Mouse (Mus musculus): ENCODE measurements around the gene Tmem178b.
A peak's percentile ranks its signal among the peaks of the same experiment; 100 is the strongest.

Tmem178b gene

GRCm38 (mm10) chr6:40078353-40078752 is 205.3 kb downstream of the Tmem178b start:
- no peak for DNase-seq (ENCODE audit: low read depth, low spot score)

- no peak for DNase-seq (ENCODE audit: low read depth, low spot score)
Measured at GRCm38 (mm10) chr6:40083726-40084125, 210.7 kb downstream of the Tmem178b start.

DNA sequence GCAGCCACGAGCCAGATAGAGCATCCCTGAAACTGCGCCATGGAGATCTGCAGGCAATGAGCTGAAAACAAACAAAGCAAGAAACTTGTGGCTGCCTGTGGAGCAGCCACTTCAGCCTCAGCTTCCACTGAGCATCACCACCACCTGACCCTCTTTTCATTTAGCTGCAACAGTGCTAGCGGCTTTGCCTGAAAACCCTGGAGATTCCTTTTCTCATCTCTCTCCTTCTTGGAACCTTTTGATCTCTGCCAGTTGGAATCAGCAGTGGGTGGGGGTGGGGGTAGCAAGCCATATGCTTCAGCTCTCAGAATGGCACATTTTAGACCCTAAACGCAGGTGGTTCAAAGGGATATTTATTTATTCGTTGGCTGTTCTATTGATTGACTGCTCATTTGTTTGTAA is 218.2 kb downstream of the Tmem178b start:
- DNase-seq (ENCODE audit: low read depth, low spot score), result no peak

DNA sequence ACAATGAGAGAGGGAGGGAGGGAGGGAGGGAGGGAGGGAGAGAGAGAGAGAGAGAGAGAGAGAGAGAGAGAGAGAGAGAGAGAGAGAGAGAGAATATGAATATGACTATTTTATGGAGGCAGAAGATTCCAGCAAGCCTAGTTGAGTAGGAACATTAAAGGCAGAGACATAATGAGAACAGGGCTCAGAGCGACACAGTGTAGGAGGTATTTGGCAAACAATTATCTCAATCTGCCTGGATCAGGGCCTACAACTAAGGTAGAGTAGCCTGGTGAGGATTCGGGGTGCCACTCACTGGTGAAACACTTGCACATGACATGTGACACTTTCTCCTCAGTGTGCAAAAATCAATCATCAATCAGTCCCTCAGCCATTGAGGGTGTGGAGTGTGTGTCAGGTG is 225.4 kb downstream of the Tmem178b start:
- DNase-seq (ENCODE audit: low read depth, low spot score), result no peak

DNA sequence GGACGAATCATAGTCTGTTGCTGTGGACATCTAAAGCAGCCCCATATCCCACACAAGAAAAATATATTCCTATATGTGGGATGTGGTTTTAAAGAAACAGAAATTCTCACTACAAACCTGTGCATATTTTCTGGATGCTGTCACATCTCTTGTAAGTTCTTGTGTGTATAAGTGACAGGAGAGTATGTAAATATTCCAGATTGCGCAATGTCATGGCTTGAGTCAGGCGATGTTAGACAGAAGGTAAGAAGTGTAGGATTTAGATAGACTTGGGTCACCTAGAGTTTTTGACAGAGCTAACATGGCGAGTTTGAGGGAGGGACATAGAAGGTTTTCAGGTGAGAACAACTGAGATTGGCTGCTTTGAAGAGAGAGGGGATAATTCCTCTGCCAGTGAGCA is 228.7 kb downstream of the Tmem178b start:
- DNase-seq (ENCODE audit: low read depth, low spot score), result no peak

- DNase-seq (ENCODE audit: low read depth, low spot score), result no peak
Measured at GRCm38 (mm10) chr6:40102863-40103262, 229.8 kb downstream of the Tmem178b start.

- no peak for DNase-seq (ENCODE audit: low read depth, low spot score)
Measured at GRCm38 (mm10) chr6:40110029-40110428, 237.0 kb downstream of the Tmem178b start.

- no peak for DNase-seq (ENCODE audit: low read depth, low spot score)
Measured at GRCm38 (mm10) chr6:40110729-40111128, 237.7 kb downstream of the Tmem178b start.

DNA sequence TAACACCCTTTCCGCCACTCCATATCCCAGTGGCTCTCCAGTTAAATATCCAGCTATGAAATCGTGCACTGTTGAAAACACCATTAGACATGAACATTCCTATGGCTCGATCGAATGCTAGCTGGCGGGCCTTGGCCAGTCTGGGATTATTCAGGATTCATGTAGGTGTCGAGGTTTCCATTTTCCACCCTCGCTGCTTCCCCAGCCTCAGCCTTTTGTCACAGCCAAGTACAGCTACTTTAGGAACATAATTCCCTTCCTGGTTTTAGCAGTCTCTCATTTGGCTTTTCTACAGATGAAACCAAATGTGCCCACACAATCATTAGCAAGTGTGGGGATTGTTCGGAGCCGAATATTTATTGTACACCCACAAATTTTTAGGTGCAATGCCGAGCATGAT is 239.4 kb downstream of the Tmem178b start:
- no peak for DNase-seq (ENCODE audit: low read depth, low spot score)

DNA sequence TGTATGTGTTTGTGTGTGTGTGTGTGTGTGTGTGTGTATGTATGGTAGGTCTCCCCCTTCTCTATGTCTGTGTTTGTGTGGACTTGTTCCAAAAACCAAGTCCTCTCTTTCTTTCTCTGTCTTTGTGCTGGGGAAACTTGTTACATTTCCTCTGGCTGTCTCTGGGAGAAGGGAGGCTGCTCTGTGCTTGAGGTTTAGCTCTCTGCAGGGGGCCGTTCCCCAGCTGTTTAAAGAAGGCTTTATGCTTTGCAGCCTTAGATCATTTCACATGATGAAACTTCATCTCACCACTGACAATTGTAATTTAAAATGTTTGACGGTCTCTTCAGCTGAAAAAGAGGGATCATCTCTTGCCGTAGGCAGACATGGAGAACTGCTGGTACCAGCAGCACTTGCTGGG is 243.2 kb downstream of the Tmem178b start:
- no peak for DNase-seq (ENCODE audit: low read depth, low spot score)

DNA sequence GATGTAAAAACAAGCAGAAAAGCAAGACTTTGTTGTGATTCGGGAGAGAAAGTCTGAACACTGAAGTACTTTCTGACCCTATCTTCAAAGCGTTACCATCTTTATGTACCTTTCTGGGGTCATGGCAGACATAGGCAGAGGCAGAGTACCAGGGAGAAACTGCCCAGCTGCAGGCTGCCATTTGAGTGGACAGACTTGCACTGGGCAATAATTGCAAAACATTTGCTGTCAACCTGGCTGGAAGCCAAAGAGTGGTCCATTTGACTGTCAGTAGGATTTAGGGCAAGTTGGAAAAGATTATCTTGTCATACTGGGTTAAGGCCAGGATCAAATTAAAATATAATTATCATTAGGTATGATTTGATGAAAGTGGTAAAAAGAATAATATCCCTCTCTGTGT is 247.1 kb downstream of the Tmem178b start:
- no peak for DNase-seq (ENCODE audit: low read depth, low spot score)

- peak; percentile 39 for DNase-seq (ENCODE audit: low read depth, low spot score)
Measured at GRCm38 (mm10) chr6:40121494-40121893, 248.4 kb downstream of the Tmem178b start.

- no peak for DNase-seq (ENCODE audit: low read depth, low spot score)
Measured at GRCm38 (mm10) chr6:40123070-40123690, 250.1 kb downstream of the Tmem178b start.

DNA sequence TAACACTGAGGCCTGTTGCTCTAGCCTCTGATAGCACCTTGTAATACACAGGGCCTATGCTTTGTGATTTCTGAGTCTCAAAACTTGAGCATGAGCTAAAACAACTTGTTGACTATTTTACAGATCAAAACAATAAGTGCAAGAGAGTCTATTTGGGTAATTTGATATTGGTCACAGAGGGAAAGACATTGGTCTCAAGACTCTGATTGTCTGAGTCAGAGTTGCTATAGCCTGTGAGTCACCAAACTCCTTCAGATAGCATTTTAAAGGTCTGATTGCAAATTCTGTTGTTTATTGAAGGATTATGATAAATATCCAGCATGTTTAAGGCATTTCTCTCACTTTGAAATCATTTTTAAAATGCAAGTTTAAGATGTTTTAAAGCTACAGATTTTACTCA is 250.9 kb downstream of the Tmem178b start:
- DNase-seq (ENCODE audit: low read depth, low spot score), result no peak

GRCm38 (mm10) chr6:40128716-40129115 is 255.6 kb downstream of the Tmem178b start:
- no peak for DNase-seq (ENCODE audit: low read depth, low spot score)

GRCm38 (mm10) chr6:40131936-40132335 is 258.9 kb downstream of the Tmem178b start:
- no peak for DNase-seq (ENCODE audit: low read depth, low spot score)

DNA sequence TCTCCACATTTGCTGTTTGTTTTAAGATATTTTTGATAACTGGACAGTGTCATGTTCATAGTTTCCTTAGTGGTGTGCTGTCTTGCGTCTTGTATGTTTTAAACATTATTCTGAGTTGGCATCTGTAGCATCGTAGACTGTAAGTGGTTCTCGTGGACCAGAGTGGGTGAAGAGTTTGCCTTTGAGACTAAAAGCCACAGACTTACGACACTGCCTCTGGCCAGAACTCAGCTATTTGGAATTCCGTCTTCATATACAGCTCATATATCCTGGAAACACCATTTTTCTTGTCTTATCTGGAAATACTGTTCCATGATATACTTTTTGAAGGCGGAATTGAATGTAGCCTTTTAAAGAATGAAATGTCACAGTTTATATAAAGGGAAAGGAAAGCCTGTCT is 260.4 kb downstream of the Tmem178b start:
- DNase-seq (ENCODE audit: low read depth, low spot score), result no peak

GRCm38 (mm10) chr6:40135716-40136115 is 262.6 kb downstream of the Tmem178b start:
- no peak for DNase-seq (ENCODE audit: low read depth, low spot score)

DNA sequence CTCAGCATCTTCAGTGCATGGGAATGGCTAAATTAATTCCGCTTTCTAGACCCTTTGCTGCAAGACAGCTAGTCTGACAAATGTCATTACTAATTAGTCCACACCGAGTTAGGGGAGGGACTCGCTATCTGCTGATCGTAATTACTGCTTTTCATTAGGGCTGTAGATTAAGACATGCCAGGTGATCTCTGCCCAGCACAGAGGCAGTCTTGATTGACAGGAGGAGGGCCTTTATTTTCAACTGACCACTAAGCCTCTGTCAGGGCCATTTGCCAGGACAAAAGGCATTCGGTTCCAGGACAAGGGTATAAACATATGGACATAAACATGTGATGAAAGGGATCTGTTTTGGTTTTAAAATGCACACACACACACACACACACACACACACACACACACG is 264.3 kb downstream of the Tmem178b start:
- no peak for DNase-seq (ENCODE audit: low read depth, low spot score)

- DNase-seq (ENCODE audit: low read depth, low spot score), result no peak
Measured at GRCm38 (mm10) chr6:40137831-40138520, 264.9 kb downstream of the Tmem178b start.

DNA sequence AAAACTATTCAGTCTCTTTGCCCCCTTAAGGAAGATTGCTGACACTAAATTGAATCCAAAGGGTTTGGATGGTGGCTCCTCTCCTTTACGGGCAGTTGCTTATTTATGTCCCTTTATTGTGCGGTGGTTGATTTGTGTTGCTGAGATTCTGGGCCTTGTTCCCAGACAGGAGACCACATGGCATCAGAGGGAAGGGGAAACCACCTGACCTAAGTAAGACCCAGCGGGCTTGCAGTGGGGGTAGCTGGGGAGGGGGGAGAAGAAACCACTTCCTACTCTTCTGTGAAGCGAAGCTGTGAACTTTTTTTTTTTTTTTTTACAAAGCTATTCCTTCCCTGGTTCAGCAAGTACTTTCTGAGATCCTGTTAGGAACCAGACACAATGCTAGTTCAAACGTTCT is 269.5 kb downstream of the Tmem178b start:
- DNase-seq (ENCODE audit: low read depth, low spot score), result no peak

GRCm38 (mm10) chr6:40144371-40144770 is 271.3 kb downstream of the Tmem178b start:
- DNase-seq (ENCODE audit: low read depth, low spot score), result no peak

DNA sequence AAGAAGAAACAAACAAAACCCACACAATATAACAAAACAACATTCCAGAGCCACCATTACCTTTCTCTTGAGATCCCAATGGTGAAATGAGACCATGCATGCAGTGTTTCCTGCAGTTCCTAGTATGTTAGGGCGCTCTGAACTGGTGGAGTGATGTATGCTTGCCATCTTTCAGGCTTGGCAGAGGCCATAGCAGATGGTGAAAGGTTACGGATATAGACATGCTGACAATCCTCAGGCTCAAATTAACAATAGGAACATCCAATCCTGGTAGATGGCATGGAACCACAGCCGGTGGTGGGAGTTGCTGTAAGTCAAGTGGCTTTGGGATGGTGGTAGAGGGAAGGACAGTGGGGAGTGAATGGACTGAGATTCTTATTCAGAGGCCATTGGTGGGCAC is 272.5 kb downstream of the Tmem178b start:
- DNase-seq (ENCODE audit: low read depth, low spot score), result no peak

- DNase-seq (ENCODE audit: low read depth, low spot score), result no peak
Measured at GRCm38 (mm10) chr6:40152241-40152640, 279.2 kb downstream of the Tmem178b start.
